Mouse (Mus musculus) hindbrain, embryonic 10.5 days (tissue): ENCODE data around the gene 1810046K07Rik. TPM values are rescaled to one million over a fixed set of nuclear protein-coding genes. Genes with fewer than 3 reads are reported as not detected.
A peak's percentile ranks its signal among the peaks of the same experiment; 100 is the strongest.

Source experiments
- DNase-seq: peaks from one replicate; pipeline ENCODE4 v3.0.0-alpha.2; 2017; ENCODE audit warnings: low spot score
- H3K27ac ChIP-seq: fragments of 300-500 bp; sonication (generic); 2 replicates; pipeline ENCODE4 v1.5.1; 2016; ENCODE audit warnings: mild to moderate bottlenecking, moderate library complexity
- H3K27me3 ChIP-seq: fragments of 300-500 bp; sonication (generic); 2 replicates; pipeline ENCODE4 v1.6.1; 2016; ENCODE audit warnings: mild to moderate bottlenecking; ENCODE audit not compliant: poor library complexity, insufficient read depth, severe bottlenecking
- H3K36me3 ChIP-seq: fragments of 300-500 bp; sonication (generic); 2 replicates; pipeline ENCODE4 v1.6.1; 2016; ENCODE audit warnings: mild to moderate bottlenecking, moderate library complexity
- H3K4me1 ChIP-seq: fragments of 300-500 bp; sonication (generic); replicated peaks from 2 replicates; pipeline ENCODE4 v1.6.1; 2016; ENCODE audit warnings: mild to moderate bottlenecking
- H3K4me3 ChIP-seq: fragments of 300-500 bp; sonication (generic); 2 replicates; pipeline ENCODE4 v1.5.1; 2016; ENCODE audit warnings: mild to moderate bottlenecking, moderate library complexity
- H3K9me3 ChIP-seq: fragments of 300-500 bp; sonication (generic); 2 replicates; pipeline ENCODE4 v1.6.1; 2016; ENCODE audit warnings: mild to moderate bottlenecking, moderate library complexity
- WGBS: fragments of 180-500 bp; shearing (Covaris S2); methylation state at CpG from one replicate; pipeline ENCODE4 v1.1.7; 2016; 5-methylcytosine and 5-hydroxymethylcytosine counted together
- polyA plus RNA-seq: library from polyadenylated mRNA; unstranded; fragments of >200 nt; fragmentation: Nextera tagmentation; extraction: Ambion mirVana; gene quantifications from 2 replicates; pipeline ENCODE4 v1.2.1, GENCODE M21; 2016

1810046K07Rik gene
- not detected in 2 replicates for polyA plus RNA-seq

DNA sequence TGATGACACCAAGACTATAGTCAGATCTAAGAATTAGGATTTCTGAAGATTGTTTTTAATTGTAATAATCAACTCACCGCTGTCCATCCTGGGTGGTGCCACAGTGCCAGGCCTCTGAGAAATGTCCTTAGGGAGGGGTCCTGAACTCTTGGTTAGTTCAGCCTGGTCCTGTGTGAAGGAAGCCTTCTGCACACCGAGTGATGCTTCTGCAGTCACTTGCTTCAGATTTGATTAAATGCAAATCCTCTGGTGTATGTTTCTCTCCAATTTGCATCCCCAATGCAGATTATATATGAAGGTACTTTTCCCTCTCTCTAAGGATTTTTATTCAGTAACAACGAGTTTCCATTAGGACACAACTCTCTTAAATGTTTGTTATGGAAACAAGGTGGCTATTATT lies at the start of gene 1810046K07Rik:
Gene 1810046K07Rik, minus strand, starts transcription at position 187 of the 400 bp plus-strand sequence.
- Histone ChIP-seq H3K36me3 (no peaks in the 10 kb centered on the region), H3K9me3 (no peaks in the 10 kb centered on the region), H3K4me1 (no peaks in the 10 kb centered on the region), H3K27ac (no peak within 1 kb of the TSS), H3K27me3 (no peaks in the 10 kb centered on the region), H3K4me3 (no peak within 1 kb of the TSS)
- no peak for DNase-seq
- WGBS = 89% methylated on average over 3 of the region's 3 CpGs

DNA sequence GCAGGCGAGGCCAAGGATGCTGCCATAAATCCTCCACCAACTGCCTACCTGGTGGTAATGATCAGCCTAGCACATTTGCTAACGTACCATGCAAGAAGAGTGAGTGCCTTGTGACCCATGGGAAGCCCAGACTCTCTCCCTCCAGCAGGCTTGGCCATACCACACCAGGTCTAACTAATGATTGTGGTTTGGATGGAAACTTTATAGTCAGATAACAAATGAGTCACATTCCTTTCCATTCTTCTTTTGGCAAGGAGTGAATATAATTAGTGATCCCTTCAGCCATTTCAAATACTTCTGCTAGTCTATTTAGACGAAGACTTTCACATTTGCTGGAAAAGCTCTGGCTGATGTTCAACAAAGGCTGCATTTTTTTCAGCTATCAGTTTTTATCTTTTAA lies 40.8 kb upstream of the 1810046K07Rik start:
- no peaks in the 10 kb centered on the region for H3K27me3 ChIP-seq
- DNase-seq = no peak
- H3K27ac ChIP-seq = no peak overlapping the region
- no peak overlapping the region for H3K4me3 ChIP-seq
- H3K9me3 ChIP-seq = no peaks in the 10 kb centered on the region
- H3K4me1 ChIP-seq = no peaks in the 10 kb centered on the region
- WGBS = 83% methylated on average over 3 of the region's 3 CpGs
- no peaks in the 10 kb centered on the region for H3K36me3 ChIP-seq

GRCm38 (mm10) chr9:51367124-51367523 lies 38.4 kb upstream of the 1810046K07Rik start:
- Histone ChIP-seq H3K4me1 (peaks cover 7% of the 10 kb centered on the region; the same call in 1 of the 2 replicates), H3K27me3 (no peaks in the 10 kb centered on the region), H3K4me3 (no peak overlapping the region), H3K27ac (no peak overlapping the region), H3K36me3 (no peaks in the 10 kb centered on the region), H3K9me3 (no peaks in the 10 kb centered on the region)
- WGBS = 91% methylated on average over 3 of the region's 3 CpGs
- DNase-seq = no peak

- Histone ChIP-seq H3K9me3 (no peaks in the 10 kb centered on the region), H3K4me3 (no peak overlapping the region), H3K4me1 (peaks cover 7% of the 10 kb centered on the region; the same call in 1 of the 2 replicates), H3K27ac (0 out of 2 replicates have a peak overlapping the region, but pooled peaks have one; percentile 29), H3K36me3 (no peaks in the 10 kb centered on the region), H3K27me3 (no peaks in the 10 kb centered on the region)
- peak; percentile 41 for DNase-seq
- whole genome bisulfite sequencing = 31% methylated on average over 4 of the region's 4 CpGs
Observed at GRCm38 (mm10) chr9:51364059-51364458, 35.3 kb upstream of the 1810046K07Rik start.

DNA sequence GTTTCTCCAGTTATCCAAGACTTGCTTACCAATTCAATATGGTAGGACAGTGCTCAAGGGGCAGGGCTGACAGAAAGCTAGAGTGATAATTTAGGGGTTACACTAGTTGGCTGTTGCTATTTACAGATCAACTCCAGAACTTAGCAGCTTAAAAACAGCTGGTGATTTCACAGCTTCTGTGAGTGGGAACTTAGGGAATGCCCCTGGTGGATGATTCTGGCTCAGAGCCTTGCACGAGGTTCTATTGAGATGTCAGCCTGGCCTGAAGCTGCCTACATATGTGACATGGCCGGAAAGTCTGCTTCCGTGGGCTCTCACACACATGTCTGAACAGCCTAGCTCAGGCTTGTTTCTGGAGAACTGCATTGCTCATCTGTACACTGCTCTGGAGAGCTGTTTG lies 24.8 kb upstream of the 1810046K07Rik start:
- no peak overlapping the region for H3K4me3 ChIP-seq
- H3K9me3 ChIP-seq = no peaks in the 10 kb centered on the region
- DNase-seq = no peak
- no peak overlapping the region for H3K27ac ChIP-seq
- H3K27me3 ChIP-seq = no peaks in the 10 kb centered on the region
- H3K36me3 ChIP-seq = no peaks in the 10 kb centered on the region
- 80% methylated on average over 3 of the region's 3 CpGs for WGBS
- no peaks in the 10 kb centered on the region for H3K4me1 ChIP-seq

GRCm38 (mm10) chr9:51352896-51353295 lies 24.2 kb upstream of the 1810046K07Rik start:
- Histone ChIP-seq H3K4me3 (no peak overlapping the region), H3K27me3 (no peaks in the 10 kb centered on the region), H3K36me3 (no peaks in the 10 kb centered on the region), H3K27ac (no peak overlapping the region), H3K4me1 (no peaks in the 10 kb centered on the region), H3K9me3 (no peaks in the 10 kb centered on the region)
- 88% methylated on average over 3 of the region's 3 CpGs for WGBS
- no peak for DNase-seq

- Histone ChIP-seq H3K4me1 (no peaks in the 10 kb centered on the region), H3K27ac (no peak overlapping the region), H3K9me3 (no peaks in the 10 kb centered on the region), H3K4me3 (no peak overlapping the region), H3K27me3 (no peaks in the 10 kb centered on the region), H3K36me3 (no peaks in the 10 kb centered on the region)
- DNase-seq = no peak
- WGBS = 87% methylated on average over 5 of the region's 5 CpGs
Observed at GRCm38 (mm10) chr9:51349422-51349821, 20.7 kb upstream of the 1810046K07Rik start.

GRCm38 (mm10) chr9:51345768-51346167 lies 17.1 kb upstream of the 1810046K07Rik start:
- Histone ChIP-seq H3K27me3 (no peaks in the 10 kb centered on the region), H3K4me1 (no peaks in the 10 kb centered on the region), H3K9me3 (no peaks in the 10 kb centered on the region), H3K4me3 (no peak overlapping the region), H3K27ac (no peak overlapping the region), H3K36me3 (no peaks in the 10 kb centered on the region)
- WGBS = 91% methylated on average over 9 of the region's 9 CpGs
- DNase-seq = no peak

DNA sequence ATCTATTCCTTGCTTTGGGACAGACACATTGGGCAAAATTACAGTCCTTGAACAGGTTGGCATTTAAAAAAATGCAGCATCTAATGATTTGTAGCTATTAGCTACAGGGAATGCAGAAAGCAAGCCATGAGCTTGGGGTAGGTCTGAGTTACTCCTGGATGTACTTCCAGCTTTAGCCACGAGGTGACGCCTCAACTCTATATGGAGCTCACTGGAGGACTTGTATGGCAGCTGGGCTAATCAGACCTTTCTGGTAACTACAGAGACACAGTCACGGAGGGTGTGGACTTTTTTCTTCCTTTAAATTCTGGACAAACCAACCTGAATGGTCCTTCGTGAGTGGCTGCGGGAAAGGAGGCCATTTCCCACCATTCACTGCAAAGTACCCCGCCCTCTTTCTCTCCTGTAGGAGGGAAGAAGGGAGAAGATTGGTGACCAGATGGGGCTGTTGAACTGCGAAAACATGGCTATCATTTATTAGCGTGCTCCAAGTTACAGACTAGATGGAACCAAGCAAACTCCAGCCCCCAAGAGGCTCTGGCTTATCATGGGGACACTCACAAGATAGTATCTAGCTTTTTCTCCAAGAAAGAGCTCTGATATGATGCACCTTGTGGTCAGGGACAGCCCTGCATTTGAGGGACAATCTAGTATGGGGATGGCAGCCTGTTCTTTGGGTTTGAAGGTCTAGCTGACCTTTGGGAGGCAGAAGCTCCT lies 6.7 kb upstream of the 1810046K07Rik start:
- 29% methylated on average over 8 of the region's 8 CpGs for WGBS
- no peak overlapping the region for H3K4me3 ChIP-seq
- no peaks in the 10 kb centered on the region for H3K4me1 ChIP-seq
- DNase-seq = peak; percentile 82
- no peaks in the 10 kb centered on the region for H3K27me3 ChIP-seq
- H3K36me3 ChIP-seq = no peaks in the 10 kb centered on the region
- no peaks in the 10 kb centered on the region for H3K9me3 ChIP-seq
- H3K27ac ChIP-seq = peak overlapping the region; percentile 59; the same call in 1 of the 2 replicates

- no peaks in the 10 kb centered on the region for H3K36me3 ChIP-seq
- H3K27me3 ChIP-seq = no peaks in the 10 kb centered on the region
- no peak overlapping the region for H3K4me3 ChIP-seq
- DNase-seq = no peak
- 90% methylated on average over 13 of the region's 13 CpGs for WGBS
- H3K9me3 ChIP-seq = no peaks in the 10 kb centered on the region
- no peak overlapping the region for H3K27ac ChIP-seq
- H3K4me1 ChIP-seq = no peaks in the 10 kb centered on the region
Observed at GRCm38 (mm10) chr9:51331449-51332238, 2.9 kb upstream of the 1810046K07Rik start.

DNA sequence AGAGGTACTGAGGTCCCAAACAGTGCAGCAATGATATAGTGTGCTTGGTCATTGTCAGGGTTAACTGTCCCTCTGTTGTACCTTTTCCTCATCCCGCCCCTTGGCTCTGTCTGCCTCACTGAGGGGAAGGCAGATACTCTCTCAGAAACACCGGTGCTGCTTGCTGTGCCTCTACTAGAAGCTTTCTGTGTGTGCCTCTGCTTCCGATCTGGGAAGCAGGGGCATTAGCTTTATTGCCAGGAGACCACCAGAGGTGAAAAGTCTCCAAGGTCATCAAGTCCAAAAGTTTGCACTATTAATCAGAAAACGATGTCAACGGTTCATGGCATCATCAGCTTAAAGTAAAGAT lies 1.2 kb downstream of the 1810046K07Rik start:
- Histone ChIP-seq H3K36me3 (no peaks in the 10 kb centered on the region), H3K9me3 (no peaks in the 10 kb centered on the region), H3K27ac (no peak overlapping the region), H3K4me1 (no peaks in the 10 kb centered on the region), H3K4me3 (no peak overlapping the region), H3K27me3 (no peaks in the 10 kb centered on the region)
- DNase-seq = no peak
- 87% methylated on average over 5 of the region's 5 CpGs for WGBS

- Histone ChIP-seq H3K9me3 (no peaks in the 10 kb centered on the region), H3K27ac (no peak overlapping the region), H3K4me1 (no peaks in the 10 kb centered on the region), H3K4me3 (no peak overlapping the region), H3K36me3 (no peaks in the 10 kb centered on the region), H3K27me3 (no peaks in the 10 kb centered on the region)
- 87% methylated on average over 11 of the region's 11 CpGs for WGBS
- DNase-seq = no peak
Observed at GRCm38 (mm10) chr9:51326619-51327554, 1.8 kb downstream of the 1810046K07Rik start.
